9 mouse cellular contexts compared by ENCODE assay signal in genomic region chrX:69360238-69361054, GRCm38 (mm10). TPM values are rescaled to one million over a fixed set of nuclear protein-coding genes. Genes with fewer than 3 reads are reported as not detected.
DNase-seq lines count a peak whose midpoint lies in the region; ATAC-seq and TF ChIP-seq lines count a peak whose summit lies in the region.
"Had no signal": no experiment of that assay in that cellular context is flagged by ENCODE, and none has a peak within 500 bp of the region (broad histone marks: within the 10 kb centered on the region; RNA-seq: fewer than 3 reads in every experiment).

Aff2 (plus strand) TSS chrX:69360294.

- H3K27ac ChIP-seq in cortical plate, adult 2 months (ENCODE audit: insufficient read depth, low read length): peak within 1 kb of the TSS; percentile 90; the same call in 1 of the 2 replicates
- peak within 1 kb of the TSS; percentile 79 for H3K27ac ChIP-seq in limb, embryonic 13.5 days
- peak within 1 kb of the TSS; percentile 57; the same call in 1 of the 2 replicates for H3K27ac ChIP-seq in midbrain, postnatal 0 days (ENCODE audit: low read depth, low read length)

- DNase-seq in gastrocnemius, postnatal 25 days: peak; percentile 9
- peak; percentile 3 for DNase-seq in kidney, adult 9 months
- DNase-seq in midbrain, postnatal 0 days (ENCODE audit: low spot score): peak; percentile 73
- DNase-seq in urinary bladder, postnatal 4 days (ENCODE audit: low spot score in 2 of 2): peak; percentile 18 to 60

- H3K4me3 ChIP-seq in erythroblast, embryonic 14.5 days (replicated peaks): peak within 1 kb of the TSS; percentile 12
- H3K4me3 ChIP-seq in cortical plate, adult 2 months (ENCODE audit: insufficient read depth, low read length): peak within 1 kb of the TSS; percentile 88
- peak within 1 kb of the TSS; percentile 61 for H3K4me3 ChIP-seq in limb, embryonic 13.5 days
- peak within 1 kb of the TSS; percentile 60 for H3K4me3 ChIP-seq in midbrain, postnatal 0 days (ENCODE audit: low read depth, low read length)

- no peaks in the 10 kb centered on the region for H3K4me1 ChIP-seq in erythroblast, embryonic 14.5 days (ENCODE audit: control insufficient read depth)
- H3K4me1 ChIP-seq in cortical plate, adult 2 months (ENCODE audit: control insufficient read depth, insufficient read depth, low read length): no peaks in the 10 kb centered on the region
- peaks cover 3% of the 10 kb centered on the region; the same call in 1 of the 2 replicates for H3K4me1 ChIP-seq in limb, embryonic 13.5 days
- no peaks in the 10 kb centered on the region for H3K4me1 ChIP-seq in midbrain, postnatal 0 days (ENCODE audit: insufficient read depth, low read length)

- TF ChIP-seq CTCF in cortical plate, adult 2 months (IDR thresholded peaks at IDR 0.05; ENCODE audit: extremely low read depth, insufficient read depth, low read length): no peak
- TF ChIP-seq CTCF in midbrain, postnatal 0 days (IDR thresholded peaks at IDR 0.05): no peak

- peaks cover 37% of the 10 kb centered on the region for H3K27me3 ChIP-seq in erythroblast, embryonic 14.5 days (ENCODE audit: control insufficient read depth)
- peaks cover 26% of the 10 kb centered on the region; the same call in 1 of the 2 replicates for H3K27me3 ChIP-seq in limb, embryonic 13.5 days
- H3K27me3 ChIP-seq in midbrain, postnatal 0 days (ENCODE audit: insufficient read depth, low read length): no peaks in the 10 kb centered on the region

- no peak for TF ChIP-seq POLR2A in cortical plate, adult 2 months (IDR thresholded peaks at IDR 0.05; ENCODE audit: extremely low read depth, insufficient read depth, low read length)

- 8% methylated on average over 57 of the region's 79 CpGs for WGBS in limb, embryonic 13.5 days
- 13% methylated on average over 61 of the region's 79 CpGs for WGBS in midbrain, postnatal 0 days

- no peaks in the 10 kb centered on the region for H3K36me3 ChIP-seq in erythroblast, embryonic 14.5 days (ENCODE audit: control insufficient read depth)
- H3K36me3 ChIP-seq in limb, embryonic 13.5 days: no peaks in the 10 kb centered on the region
- no peaks in the 10 kb centered on the region for H3K36me3 ChIP-seq in midbrain, postnatal 0 days (ENCODE audit: insufficient read depth, low read length)

- ATAC-seq in erythroblast, adult 5-6 weeks (replicated peaks; ENCODE audit: low FRiP score, poor library complexity, severe bottlenecking): no peak
- ATAC-seq in limb, embryonic 13.5 days (ENCODE audit: low FRiP score, low read depth): peak; percentile 87
- peak; percentile 88 for ATAC-seq in midbrain, postnatal 0 days (ENCODE audit: low FRiP score)

- peak within 1 kb of the TSS; percentile 66 for H3K4me2 ChIP-seq in limb, embryonic 13.5 days (replicated peaks)
- peak within 1 kb of the TSS; percentile 51 for H3K4me2 ChIP-seq in midbrain, postnatal 0 days (ENCODE audit: low read depth, low read length, poor library complexity, severe bottlenecking)

- H3K9me3 ChIP-seq in erythroblast, embryonic 14.5 days (ENCODE audit: control insufficient read depth, low read length): no peaks in the 10 kb centered on the region; the same call in 1 of the 2 replicates
- H3K9me3 ChIP-seq in limb, embryonic 13.5 days: no peaks in the 10 kb centered on the region
- H3K9me3 ChIP-seq in midbrain, postnatal 0 days (ENCODE audit: low read length): no peaks in the 10 kb centered on the region

- H3K9ac ChIP-seq in limb, embryonic 13.5 days: peak within 1 kb of the TSS; percentile 84
- peak within 1 kb of the TSS; percentile 64 for H3K9ac ChIP-seq in midbrain, postnatal 0 days (replicated peaks; ENCODE audit: low read length, poor library complexity, severe bottlenecking)

RNA-seq across cellular contexts. Expression of gene Aff2, which starts in this region (rescaled TPM):
- not detected in 2 replicates for polyA plus RNA-seq in erythroblast, embryonic 14.5 days (2012)
- total RNA-seq in erythroblast, adult 5-6 weeks (2015; ENCODE audit: low replicate concordance): 0.84 and 2.9 TPM in 2 replicates
- 1.3 TPM in 2 replicates for total RNA-seq in erythroblast, adult 5-6 weeks (2017; ENCODE audit: low replicate concordance)
- polyA plus RNA-seq in cortical plate, adult 2 months (2012; rRNA removed): 3.0 and 3.7 TPM in 2 replicates
- total RNA-seq in gastrocnemius, postnatal 25 days (2021): under 1 TPM; 0.72 to 0.97 TPM
- polyA plus RNA-seq in limb, embryonic 13.5 days (2015; fragmentation: Nextera tagmentation; extraction: Ambion mirVana): 13.4 and 15.8 TPM in 2 replicates
- total RNA-seq in midbrain, postnatal 0 days (2014; rRNA removed): 13.8 and 23.3 TPM in 2 replicates
- polyA plus RNA-seq in midbrain, postnatal 0 days (2015; fragmentation: Nextera tagmentation; extraction: Ambion mirVana): 11.1 and 16.2 TPM in 2 replicates
- polyA plus RNA-seq: large intestine, adult 2 months had no signal

Comparison
In these comparisons a context has a peak if more than half of its experiments do, and no peak if none do; other contexts are left out.
1. Peak in DNase-seq in gastrocnemius, postnatal 25 days; RNA of the gene not detected or under 1 TPM.
2. H3K4me3 ChIP-seq: peak in every context shown above with its lines; median percentile 88 in cortical plate, adult 2 months; 61 in limb, embryonic 13.5 days; 60 in midbrain, postnatal 0 days; 12 in erythroblast, embryonic 14.5 days.
3. DNase-seq: peak in every context shown above with its lines; median percentile 73 in midbrain, postnatal 0 days; 39 in urinary bladder, postnatal 4 days; 9 in gastrocnemius, postnatal 25 days; 3 in kidney, adult 9 months.